Mouse (Mus musculus) stomach, postnatal 0 days (tissue): ENCODE results near the gene Elmo1. TPM values are rescaled to one million over a fixed set of nuclear protein-coding genes. Genes with fewer than 3 reads are reported as not detected.
A peak's percentile ranks its signal among the peaks of the same experiment; 100 is the strongest.

Experiments used
- ATAC-seq: fragments of 200-750 bp; cut with Nextera tagmentation; 2 replicates; pipeline ENCODE4 v1.8.0; 2017; ENCODE audit not compliant: low FRiP score, low TSS enrichment
- DNase-seq: peaks from one replicate; pipeline ENCODE4 v3.0.0-alpha.2; 2016; ENCODE audit warnings: low spot score
- H3K27ac ChIP-seq: fragments of 300-500 bp; sonication (generic); replicated peaks from 2 replicates; pipeline ENCODE4 v1.5.1; 2014; ENCODE audit warnings: mild to moderate bottlenecking, control low read depth
- H3K27me3 ChIP-seq: fragments of 300-500 bp; sonication (generic); 2 replicates; pipeline ENCODE4 v1.6.1; 2014; ENCODE audit warnings: low read length; ENCODE audit not compliant: control insufficient read depth, insufficient read depth
- H3K36me3 ChIP-seq: fragments of 300-500 bp; sonication (generic); 2 replicates; pipeline ENCODE4 v1.6.1; 2014; ENCODE audit warnings: low read length, mixed read lengths; ENCODE audit not compliant: control insufficient read depth, insufficient read depth
- H3K4me1 ChIP-seq: fragments of 300-500 bp; sonication (generic); replicated peaks from 2 replicates; pipeline ENCODE4 v1.6.1; 2014; ENCODE audit warnings: antibody characterized with exemption; ENCODE audit not compliant: control insufficient read depth, insufficient read depth
- H3K4me2 ChIP-seq: fragments of 300-500 bp; sonication (generic); replicated peaks from 2 replicates; pipeline ENCODE4 v1.6.1; 2014; ENCODE audit warnings: low read depth, mild to moderate bottlenecking, control low read depth, moderate library complexity
- H3K4me3 ChIP-seq: fragments of 300-500 bp; sonication (generic); 2 replicates; pipeline ENCODE4 v1.5.1; 2014; ENCODE audit warnings: low read depth, low read length, control low read depth
- H3K9ac ChIP-seq: fragments of 300-500 bp; sonication (generic); 2 replicates; pipeline ENCODE4 v1.6.1; 2014; ENCODE audit warnings: mild to moderate bottlenecking, low read length, control low read depth, mixed read lengths
- H3K9me3 ChIP-seq: fragments of 300-500 bp; sonication (generic); 2 replicates; pipeline ENCODE4 v1.6.1; 2016; ENCODE audit warnings: low read length; ENCODE audit not compliant: control insufficient read depth
- CTCF ChIP-seq: IDR thresholded peaks from 2 replicates; pipeline ENCODE4 v1.5.1; 2016; ENCODE audit warnings: antibody characterized with exemption, low read depth, mild to moderate bottlenecking, moderate library complexity
- EP300 ChIP-seq: optimal IDR thresholded peaks from 2 replicates; pipeline ENCODE3; 2016; ENCODE audit warnings: antibody characterized with exemption
- WGBS: fragments of 180-500 bp; shearing (Covaris S2); extraction: QIAGEN DNeasy Blood & Tissue Kit; methylation state at CpG from one replicate; pipeline ENCODE4 v1.1.7; 2014; 5-methylcytosine and 5-hydroxymethylcytosine counted together
- polyA plus RNA-seq: library from polyadenylated mRNA; unstranded; fragments of >200 nt; fragmentation: Nextera tagmentation; extraction: Ambion mirVana; gene quantifications from 2 replicates; pipeline ENCODE4 v1.2.1, GENCODE M21; 2015

Gene Elmo1
- polyA plus RNA-seq, 1 experiment from 2014 or later = 5.0 TPM

DNA sequence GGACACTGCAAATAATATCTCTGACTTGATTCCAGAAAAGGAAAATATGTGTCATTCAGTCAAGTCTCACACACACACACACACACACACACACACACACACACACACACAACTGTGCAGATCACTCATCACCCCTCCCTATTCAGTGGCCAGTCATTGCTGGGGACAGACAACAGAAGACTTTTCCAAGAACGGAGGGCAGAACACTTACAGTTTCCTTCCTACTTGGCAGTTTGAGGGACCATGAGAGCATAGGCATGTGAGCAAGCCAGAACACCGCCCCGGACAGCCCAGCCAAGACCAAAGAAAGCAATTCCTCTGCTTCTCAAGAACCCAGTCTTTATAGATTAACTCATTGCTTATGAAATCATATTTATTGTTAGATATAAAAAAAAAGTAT lies 165.0 kb downstream of the Elmo1 start:
- Histone ChIP-seq H3K27me3 (no peaks in the 10 kb centered on the region), H3K4me3 (no peak overlapping the region), H3K36me3 (no peaks in the 10 kb centered on the region), H3K4me2 (no peak overlapping the region), H3K9me3 (no peaks in the 10 kb centered on the region), H3K27ac (peak overlapping the region; percentile 69; the same call in 1 of the 2 replicates), H3K9ac (no peak overlapping the region), H3K4me1 (no peaks in the 10 kb centered on the region)
- no peak for TF ChIP-seq EP300
- no peak for TF ChIP-seq CTCF
- ATAC-seq = peak; percentile 67; the same call in 1 of the 2 replicates
- 41% methylated on average over 3 of the region's 3 CpGs for WGBS
- no peak for DNase-seq

DNA sequence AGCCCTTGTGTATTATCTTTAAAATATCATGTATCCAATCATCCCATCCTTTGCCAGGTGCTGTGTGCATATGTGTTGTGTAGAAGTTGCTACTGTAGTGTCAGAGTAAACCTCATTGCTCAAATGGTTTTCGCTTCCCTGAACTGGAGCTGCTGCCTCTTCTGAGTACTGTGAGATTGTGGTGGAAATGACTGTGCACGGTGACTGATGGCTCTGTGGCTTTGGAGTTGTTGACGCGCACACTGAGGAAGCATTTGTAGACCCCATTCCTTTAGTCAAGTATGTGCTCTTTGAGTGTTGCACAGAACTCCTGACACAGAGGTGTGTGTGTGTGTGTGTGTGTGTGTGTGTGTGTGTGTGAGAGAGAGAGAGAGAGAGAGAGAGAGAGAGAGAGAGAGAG lies 166.2 kb downstream of the Elmo1 start:
- Histone ChIP-seq H3K4me1 (no peaks in the 10 kb centered on the region), H3K4me3 (no peak overlapping the region), H3K36me3 (no peaks in the 10 kb centered on the region), H3K27me3 (no peaks in the 10 kb centered on the region), H3K9ac (no peak overlapping the region), H3K4me2 (no peak overlapping the region), H3K9me3 (no peaks in the 10 kb centered on the region), H3K27ac (no peak overlapping the region)
- 93% methylated on average over 4 of the region's 4 CpGs for WGBS
- DNase-seq = no peak
- no peak for ATAC-seq
- TF ChIP-seq CTCF (no peak), EP300 (no peak)

GRCm38 (mm10) chr13:20257562-20258525 lies 167.4 kb downstream of the Elmo1 start:
- H3K27ac ChIP-seq = no peak overlapping the region
- H3K4me2 ChIP-seq = no peak overlapping the region
- H3K36me3 ChIP-seq = no peaks in the 10 kb centered on the region
- no peak overlapping the region for H3K4me3 ChIP-seq
- H3K4me1 ChIP-seq = no peaks in the 10 kb centered on the region
- H3K9ac ChIP-seq = no peak overlapping the region
- 83% methylated on average over 8 of the region's 8 CpGs for WGBS
- H3K9me3 ChIP-seq = no peaks in the 10 kb centered on the region
- DNase-seq = no peak
- no peak for ATAC-seq
- no peaks in the 10 kb centered on the region for H3K27me3 ChIP-seq
- TF ChIP-seq CTCF (no peak), EP300 (no peak)

GRCm38 (mm10) chr13:20263173-20263572 lies 172.8 kb downstream of the Elmo1 start:
- Histone ChIP-seq H3K4me3 (no peak overlapping the region), H3K4me1 (no peaks in the 10 kb centered on the region), H3K9me3 (no peaks in the 10 kb centered on the region), H3K36me3 (no peaks in the 10 kb centered on the region), H3K9ac (no peak overlapping the region), H3K27me3 (no peaks in the 10 kb centered on the region), H3K4me2 (no peak overlapping the region), H3K27ac (no peak overlapping the region)
- ATAC-seq (no peak), DNase-seq (no peak)
- TF ChIP-seq EP300 (no peak), CTCF (peak; percentile 44)
- 95% methylated on average over 1 of the region's 1 CpGs for WGBS

GRCm38 (mm10) chr13:20270148-20270547 lies 179.8 kb downstream of the Elmo1 start:
- Histone ChIP-seq H3K4me2 (no peak overlapping the region), H3K27me3 (no peaks in the 10 kb centered on the region), H3K9ac (no peak overlapping the region), H3K27ac (no peak overlapping the region), H3K4me3 (no peak overlapping the region), H3K4me1 (no peaks in the 10 kb centered on the region), H3K36me3 (no peaks in the 10 kb centered on the region), H3K9me3 (no peaks in the 10 kb centered on the region)
- DNase-seq = no peak
- no peak for TF ChIP-seq CTCF
- TF ChIP-seq EP300 = no peak
- WGBS = 50% methylated on average over 6 of the region's 6 CpGs
- no peak for ATAC-seq

DNA sequence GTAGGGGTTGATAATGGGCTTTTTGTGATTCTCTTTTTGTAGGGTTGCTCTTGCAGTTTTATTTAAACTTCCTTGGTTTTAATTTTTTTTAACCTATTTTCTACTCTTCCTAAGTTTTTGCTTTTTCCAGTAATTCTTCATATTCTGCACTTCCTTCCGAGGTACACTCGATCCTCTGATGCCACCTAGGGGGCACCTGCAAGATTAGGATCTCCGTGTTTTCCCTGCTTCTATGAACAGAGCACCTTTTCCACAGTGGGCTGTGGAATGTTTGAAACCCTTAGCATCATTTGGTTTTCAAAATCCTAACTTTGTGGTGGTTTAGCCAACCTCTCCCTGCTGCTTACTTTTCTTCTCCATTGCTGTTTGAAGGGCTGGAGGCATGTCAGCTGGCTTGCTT lies 181.4 kb downstream of the Elmo1 start:
- DNase-seq = no peak

More for the DNA sequence above, 181.4 kb downstream of the Elmo1 start:
- Histone ChIP-seq H3K27me3 (no peaks in the 10 kb centered on the region), H3K4me2 (no peak overlapping the region), H3K9ac (no peak overlapping the region), H3K4me1 (no peaks in the 10 kb centered on the region), H3K4me3 (no peak overlapping the region), H3K9me3 (no peaks in the 10 kb centered on the region), H3K36me3 (no peaks in the 10 kb centered on the region), H3K27ac (no peak overlapping the region)
- TF ChIP-seq CTCF (peak; percentile 75), EP300 (no peak)
- ATAC-seq = no peak
- 45% methylated on average over 3 of the region's 3 CpGs for WGBS
